Mouse (Mus musculus): Measurements from ENCODE around the gene Ube2c. TPM values are rescaled to one million over a fixed set of nuclear protein-coding genes. Genes with fewer than 3 reads are reported as not detected.

Gene Ube2c
- polyA plus RNA-seq, 1 experiment from 2014 or later = 104 TPM

DNA sequence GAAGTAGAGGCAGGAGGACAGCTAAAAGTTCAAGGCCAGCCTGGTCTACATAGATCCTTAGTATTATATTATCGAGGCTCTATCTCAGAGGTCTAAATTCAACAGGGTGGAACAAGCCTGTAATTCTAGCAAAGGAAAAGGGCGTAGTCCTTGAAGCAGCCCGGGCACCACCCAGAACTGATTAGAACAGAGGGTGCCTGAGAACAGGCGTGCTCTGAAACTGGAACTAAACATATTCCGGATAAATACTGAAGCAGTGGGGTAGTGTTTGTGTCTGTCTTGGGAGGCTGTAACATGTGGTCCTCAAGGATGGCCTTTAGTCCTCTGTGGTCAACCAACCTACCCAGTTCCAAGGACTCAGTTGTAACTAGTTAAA lies 4.3 kb downstream of the Ube2c start:
- Histone ChIP-seq H3K27me3 (ENCODE audit: control insufficient read depth, insufficient read depth, low read length) (no peaks in the 10 kb centered on the region), H3K9ac (ENCODE audit: low read length) (no peak overlapping the region), H3K36me3 (ENCODE audit: control insufficient read depth, insufficient read depth, low read length) (no peaks in the 10 kb centered on the region; the same call in 1 of the 2 replicates), H3K4me2 (replicated peaks; ENCODE audit: low read depth) (no peak overlapping the region), H3K27ac (replicated peaks) (no peak overlapping the region), H3K4me3 (ENCODE audit: low read depth, low read length) (no peak overlapping the region), H3K9me3 (ENCODE audit: control insufficient read depth, low read length) (no peaks in the 10 kb centered on the region), H3K4me1 (replicated peaks; ENCODE audit: control insufficient read depth, insufficient read depth) (0 out of 2 replicates have a peak, but pooled peaks cover 4% of the 10 kb centered on the region)
- 0 out of 2 replicates have a peak, but pooled peaks have one; percentile 6 for ATAC-seq (ENCODE audit: low FRiP score, low TSS enrichment)
- no peak for DNase-seq (ENCODE audit: low spot score)
- 43% methylated on average over 5 of the region's 5 CpGs for WGBS
- TF ChIP-seq EP300 (optimal IDR thresholded peaks at IDR 0.05) = no peak
- TF ChIP-seq CTCF (IDR thresholded peaks at IDR 0.05; ENCODE audit: low read depth) = no peak

DNA sequence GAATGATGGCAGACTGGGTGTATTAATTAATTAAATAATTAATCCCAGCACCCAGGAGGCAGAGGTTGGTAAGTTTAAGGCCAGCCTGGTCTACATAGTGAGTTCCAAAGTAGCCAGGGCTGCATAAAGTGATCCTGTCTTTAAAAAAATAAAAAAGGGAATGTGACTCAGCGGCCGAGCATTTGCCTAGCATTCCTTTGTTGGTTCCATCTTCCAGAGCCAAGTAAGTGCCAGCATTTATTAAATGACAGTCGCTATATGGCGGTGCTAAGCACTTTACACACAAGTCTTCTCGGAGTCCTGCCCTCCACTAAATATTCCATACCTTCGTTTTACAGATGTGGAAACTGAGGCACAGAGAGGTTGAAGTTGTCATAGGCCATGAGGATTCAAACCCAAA lies 6.4 kb downstream of the Ube2c start:
- H3K27ac ChIP-seq (replicated peaks) = no peak overlapping the region
- H3K4me1 ChIP-seq (replicated peaks; ENCODE audit: control insufficient read depth, insufficient read depth) = no peaks in the 10 kb centered on the region
- H3K9ac ChIP-seq (ENCODE audit: low read length) = no peak overlapping the region
- H3K4me3 ChIP-seq (ENCODE audit: low read depth, low read length) = no peak overlapping the region
- no peak overlapping the region for H3K4me2 ChIP-seq (replicated peaks; ENCODE audit: low read depth)
- 68% methylated on average over 6 of the region's 6 CpGs for WGBS
- H3K9me3 ChIP-seq (ENCODE audit: control insufficient read depth, low read length) = no peaks in the 10 kb centered on the region
- DNase-seq (ENCODE audit: low spot score) (no peak), ATAC-seq (ENCODE audit: low FRiP score, low TSS enrichment) (no peak)
- no peaks in the 10 kb centered on the region; the same call in 1 of the 2 replicates for H3K36me3 ChIP-seq (ENCODE audit: control insufficient read depth, insufficient read depth, low read length)
- H3K27me3 ChIP-seq (ENCODE audit: control insufficient read depth, insufficient read depth, low read length) = no peaks in the 10 kb centered on the region
- TF ChIP-seq EP300 (optimal IDR thresholded peaks at IDR 0.05) (no peak), CTCF (IDR thresholded peaks at IDR 0.05; ENCODE audit: low read depth) (no peak)

DNA sequence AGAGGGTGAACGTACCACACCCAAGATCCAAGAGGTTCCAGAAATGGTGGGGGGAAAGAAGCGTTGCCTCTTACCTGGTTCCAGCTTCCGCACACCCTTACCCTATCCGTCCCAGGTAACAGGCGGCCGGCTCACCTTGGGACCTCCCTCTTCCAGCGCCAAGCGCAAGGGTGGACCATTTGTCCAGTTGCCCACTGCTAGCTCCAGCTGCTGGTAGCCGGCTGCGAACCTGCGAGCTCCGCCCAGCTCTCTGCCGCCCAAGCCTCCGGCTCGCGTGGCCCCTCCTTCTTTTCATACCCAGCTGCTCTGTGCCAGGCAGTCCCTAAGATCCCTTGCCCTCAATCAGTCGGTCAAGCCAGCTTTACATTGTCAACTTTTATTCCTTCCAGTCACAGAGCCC lies 7.1 kb downstream of the Ube2c start:
- DNase-seq (ENCODE audit: low spot score) (no peak), ATAC-seq (ENCODE audit: low FRiP score, low TSS enrichment) (no peak)
- H3K9me3 ChIP-seq (ENCODE audit: control insufficient read depth, low read length) = no peaks in the 10 kb centered on the region
- TF ChIP-seq CTCF (IDR thresholded peaks at IDR 0.05; ENCODE audit: low read depth) = no peak
- no peak for TF ChIP-seq EP300 (optimal IDR thresholded peaks at IDR 0.05)
- no peak overlapping the region for H3K9ac ChIP-seq (ENCODE audit: low read length)
- no peak overlapping the region for H3K4me2 ChIP-seq (replicated peaks; ENCODE audit: low read depth)
- no peaks in the 10 kb centered on the region for H3K36me3 ChIP-seq (ENCODE audit: control insufficient read depth, insufficient read depth, low read length)
- WGBS = 61% methylated on average over 17 of the region's 17 CpGs
- H3K4me1 ChIP-seq (replicated peaks; ENCODE audit: control insufficient read depth, insufficient read depth) = no peaks in the 10 kb centered on the region
- no peak overlapping the region for H3K4me3 ChIP-seq (ENCODE audit: low read depth, low read length)
- H3K27me3 ChIP-seq (ENCODE audit: control insufficient read depth, insufficient read depth, low read length) = no peaks in the 10 kb centered on the region
- no peak overlapping the region for H3K27ac ChIP-seq (replicated peaks)

DNA sequence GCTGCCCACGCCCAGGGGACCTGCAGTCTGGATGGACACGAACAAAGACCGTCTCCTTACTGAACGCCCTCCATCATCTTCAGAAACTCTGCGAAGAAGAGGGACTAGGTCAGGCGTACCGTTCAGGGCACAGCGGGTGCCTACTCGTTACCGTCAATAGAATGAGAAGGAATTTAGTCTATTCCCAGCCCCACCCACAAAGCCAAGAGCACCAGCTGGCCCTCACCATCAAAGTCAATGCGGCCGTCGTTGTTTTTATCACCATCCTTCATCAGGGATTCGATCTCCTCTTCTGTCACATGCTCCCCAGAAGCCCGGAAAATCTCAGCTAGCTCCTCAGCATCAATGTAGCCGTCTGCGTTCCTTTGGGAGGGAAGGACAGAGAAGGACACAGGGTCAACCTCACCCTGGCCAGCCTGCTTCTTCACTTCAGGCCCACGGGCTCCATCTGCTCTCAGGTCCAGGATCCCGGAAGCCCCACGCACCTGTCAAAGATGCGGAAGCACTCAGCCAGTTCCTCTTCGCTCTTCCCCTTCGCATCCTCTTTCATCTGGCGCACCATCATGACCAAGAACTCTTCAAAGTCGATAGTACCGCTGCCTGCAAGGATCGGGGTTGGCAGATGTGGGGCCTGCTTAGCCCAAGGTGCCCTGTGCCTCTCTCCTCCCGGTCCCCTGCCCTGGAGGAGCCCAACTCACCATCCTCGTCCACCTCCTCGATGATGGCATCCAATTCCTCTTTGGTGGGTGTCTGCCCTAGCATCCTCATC lies 7.7 kb downstream of the Ube2c start:
- H3K4me3 ChIP-seq (ENCODE audit: low read depth, low read length) = no peak overlapping the region
- WGBS = 74% methylated on average over 30 of the region's 30 CpGs
- H3K4me2 ChIP-seq (replicated peaks; ENCODE audit: low read depth) = no peak overlapping the region
- H3K9me3 ChIP-seq (ENCODE audit: control insufficient read depth, low read length) = no peaks in the 10 kb centered on the region
- H3K27ac ChIP-seq (replicated peaks) = no peak overlapping the region
- no peaks in the 10 kb centered on the region for H3K4me1 ChIP-seq (replicated peaks; ENCODE audit: control insufficient read depth, insufficient read depth)
- no peak for TF ChIP-seq EP300 (optimal IDR thresholded peaks at IDR 0.05)
- TF ChIP-seq CTCF (IDR thresholded peaks at IDR 0.05; ENCODE audit: low read depth) = no peak
- ATAC-seq (ENCODE audit: low FRiP score, low TSS enrichment) (no peak), DNase-seq (ENCODE audit: low spot score) (no peak)
- no peaks in the 10 kb centered on the region for H3K27me3 ChIP-seq (ENCODE audit: control insufficient read depth, insufficient read depth, low read length)
- no peaks in the 10 kb centered on the region for H3K36me3 ChIP-seq (ENCODE audit: control insufficient read depth, insufficient read depth, low read length)
- H3K9ac ChIP-seq (ENCODE audit: low read length) = no peak overlapping the region

DNA sequence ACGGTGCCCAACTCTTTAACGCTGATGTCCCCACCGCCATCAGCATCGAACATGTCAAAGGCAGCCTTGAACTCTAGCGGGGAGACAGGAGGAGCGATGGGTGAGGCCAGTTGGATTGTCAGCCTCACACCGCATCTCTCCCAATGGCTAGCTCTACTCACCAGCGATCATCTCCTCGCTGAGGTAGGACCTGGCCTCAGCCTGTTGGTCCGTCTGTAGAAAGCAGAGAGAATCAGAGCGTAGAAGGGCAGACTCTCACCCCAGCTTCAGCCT lies 8.3 kb downstream of the Ube2c start:
- WGBS = 88% methylated on average over 11 of the region's 11 CpGs
- Histone ChIP-seq H3K27ac (replicated peaks) (no peak overlapping the region), H3K9ac (ENCODE audit: low read length) (no peak overlapping the region), H3K4me1 (replicated peaks; ENCODE audit: control insufficient read depth, insufficient read depth) (no peaks in the 10 kb centered on the region), H3K4me3 (ENCODE audit: low read depth, low read length) (no peak overlapping the region), H3K9me3 (ENCODE audit: control insufficient read depth, low read length) (no peaks in the 10 kb centered on the region), H3K4me2 (replicated peaks; ENCODE audit: low read depth) (no peak overlapping the region), H3K36me3 (ENCODE audit: control insufficient read depth, insufficient read depth, low read length) (no peaks in the 10 kb centered on the region), H3K27me3 (ENCODE audit: control insufficient read depth, insufficient read depth, low read length) (no peaks in the 10 kb centered on the region)
- ATAC-seq (ENCODE audit: low FRiP score, low TSS enrichment) = no peak
- DNase-seq (ENCODE audit: low spot score) = no peak
- TF ChIP-seq EP300 (optimal IDR thresholded peaks at IDR 0.05) (no peak), CTCF (IDR thresholded peaks at IDR 0.05; ENCODE audit: low read depth) (no peak)

DNA sequence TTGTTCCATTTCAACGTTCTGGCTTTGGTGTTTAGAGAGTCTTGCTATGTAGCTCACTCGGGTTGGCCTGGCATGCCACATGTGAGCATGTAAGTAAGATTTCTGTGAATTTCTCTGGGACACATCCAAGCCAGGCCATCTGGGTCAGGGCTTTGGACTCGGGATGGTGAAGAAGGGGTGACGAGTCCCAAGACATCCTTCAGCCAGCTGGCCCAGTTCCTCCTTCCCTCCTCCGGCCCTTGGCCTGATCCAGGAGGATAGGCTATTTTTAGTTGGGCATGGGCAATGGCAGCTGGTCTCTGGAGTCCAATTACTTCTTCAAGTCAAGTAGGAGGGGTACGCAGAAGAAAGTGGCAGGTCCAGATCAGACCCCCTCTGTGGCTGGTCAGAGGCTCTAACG lies 9.1 kb downstream of the Ube2c start:
- ATAC-seq (ENCODE audit: low FRiP score, low TSS enrichment) (no peak), DNase-seq (ENCODE audit: low spot score) (no peak)
- no peak overlapping the region for H3K27ac ChIP-seq (replicated peaks)
- no peaks in the 10 kb centered on the region for H3K27me3 ChIP-seq (ENCODE audit: control insufficient read depth, insufficient read depth, low read length)
- H3K4me3 ChIP-seq (ENCODE audit: low read depth, low read length) = no peak overlapping the region
- H3K9ac ChIP-seq (ENCODE audit: low read length) = no peak overlapping the region
- WGBS = 75% methylated on average over 7 of the region's 7 CpGs
- H3K4me1 ChIP-seq (replicated peaks; ENCODE audit: control insufficient read depth, insufficient read depth) = no peaks in the 10 kb centered on the region
- no peak for TF ChIP-seq EP300 (optimal IDR thresholded peaks at IDR 0.05)
- no peak for TF ChIP-seq CTCF (IDR thresholded peaks at IDR 0.05; ENCODE audit: low read depth)
- H3K36me3 ChIP-seq (ENCODE audit: control insufficient read depth, insufficient read depth, low read length) = no peaks in the 10 kb centered on the region
- no peaks in the 10 kb centered on the region for H3K9me3 ChIP-seq (ENCODE audit: control insufficient read depth, low read length)
- no peak overlapping the region for H3K4me2 ChIP-seq (replicated peaks; ENCODE audit: low read depth)

Measured in stomach, postnatal 0 days (tissue).